Mouse (Mus musculus): ENCODE results near the gene Baz1b.

The Baz1b gene

GRCm38 (mm10) chr5:135236571-135236970 is 49.5 kb downstream of the Baz1b start:
- DNase-seq (ENCODE audit: low spot score) = peak; percentile 42

DNA sequence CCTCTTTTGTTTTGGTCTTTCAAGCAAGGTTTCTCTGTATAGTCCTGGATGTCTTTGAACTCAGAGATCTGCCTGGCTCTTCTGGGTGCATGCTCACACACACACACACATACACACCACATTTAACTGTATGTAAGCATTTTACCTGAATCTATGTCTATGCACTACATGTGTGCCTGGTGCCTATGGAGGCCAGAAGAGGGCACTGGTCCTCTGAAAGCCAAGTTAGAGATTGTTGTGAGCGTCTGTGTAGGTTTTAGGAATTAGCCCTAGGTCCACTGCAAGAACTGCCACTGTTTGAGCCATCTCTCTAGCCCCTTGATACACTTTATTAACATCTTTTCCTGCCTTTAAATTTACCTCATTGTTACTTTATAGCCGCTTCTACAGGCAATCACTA is 51.8 kb downstream of the Baz1b start:
- no peak for DNase-seq (ENCODE audit: low spot score)

DNA sequence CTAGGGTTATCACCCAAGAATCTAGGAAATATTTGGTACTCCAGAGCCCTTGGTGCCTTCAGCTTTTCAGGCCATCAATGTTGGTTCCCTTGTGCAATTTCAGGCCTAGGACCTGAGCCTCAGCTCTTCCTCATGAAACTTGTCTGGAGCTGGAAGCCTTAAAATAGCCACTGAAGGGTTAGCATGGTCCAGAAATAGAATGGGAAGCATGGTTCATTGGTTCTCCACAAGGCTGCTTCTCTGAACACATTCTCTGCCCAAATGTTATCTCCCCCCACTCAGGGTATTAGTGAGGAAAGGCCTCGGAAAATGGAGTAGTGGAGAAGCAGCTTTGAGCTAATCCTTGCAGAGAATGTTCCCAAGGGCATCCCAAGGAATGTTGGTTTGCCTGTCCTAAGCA is 54.4 kb downstream of the Baz1b start:
- DNase-seq (ENCODE audit: low spot score) = no peak

- DNase-seq (ENCODE audit: low spot score) = no peak
These were observed 55.1 kb downstream of the Baz1b start for GRCm38 (mm10) chr5:135242136-135242535.

GRCm38 (mm10) chr5:135242608-135243007 is 55.5 kb downstream of the Baz1b start:
- no peak for DNase-seq (ENCODE audit: low spot score)

- DNase-seq (ENCODE audit: low spot score) = no peak
These were observed 56.1 kb downstream of the Baz1b start for GRCm38 (mm10) chr5:135243166-135243565.

DNA sequence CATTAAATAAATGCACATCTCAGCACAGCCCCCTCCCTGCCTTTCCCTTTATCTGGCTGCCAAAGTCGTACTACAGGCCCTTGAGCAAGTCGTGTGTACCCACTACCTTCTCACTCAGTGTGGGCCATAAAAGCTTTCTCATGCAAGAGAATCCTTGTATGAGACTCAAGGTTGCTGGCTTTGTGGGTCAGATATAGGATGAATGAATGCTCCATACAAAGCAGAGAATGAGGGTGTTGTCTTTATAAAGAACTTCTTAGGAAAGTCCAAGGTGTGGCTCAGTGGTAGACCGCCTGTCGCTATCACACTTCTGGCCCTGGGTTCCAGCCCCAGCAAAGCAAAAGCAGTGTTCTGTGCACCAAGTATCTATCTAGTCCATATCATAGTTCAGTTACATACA is 59.5 kb downstream of the Baz1b start:
- no peak for DNase-seq (ENCODE audit: low spot score)

- no peak for DNase-seq (ENCODE audit: low spot score)
These were observed 60.3 kb downstream of the Baz1b start for GRCm38 (mm10) chr5:135247337-135247736.

DNA sequence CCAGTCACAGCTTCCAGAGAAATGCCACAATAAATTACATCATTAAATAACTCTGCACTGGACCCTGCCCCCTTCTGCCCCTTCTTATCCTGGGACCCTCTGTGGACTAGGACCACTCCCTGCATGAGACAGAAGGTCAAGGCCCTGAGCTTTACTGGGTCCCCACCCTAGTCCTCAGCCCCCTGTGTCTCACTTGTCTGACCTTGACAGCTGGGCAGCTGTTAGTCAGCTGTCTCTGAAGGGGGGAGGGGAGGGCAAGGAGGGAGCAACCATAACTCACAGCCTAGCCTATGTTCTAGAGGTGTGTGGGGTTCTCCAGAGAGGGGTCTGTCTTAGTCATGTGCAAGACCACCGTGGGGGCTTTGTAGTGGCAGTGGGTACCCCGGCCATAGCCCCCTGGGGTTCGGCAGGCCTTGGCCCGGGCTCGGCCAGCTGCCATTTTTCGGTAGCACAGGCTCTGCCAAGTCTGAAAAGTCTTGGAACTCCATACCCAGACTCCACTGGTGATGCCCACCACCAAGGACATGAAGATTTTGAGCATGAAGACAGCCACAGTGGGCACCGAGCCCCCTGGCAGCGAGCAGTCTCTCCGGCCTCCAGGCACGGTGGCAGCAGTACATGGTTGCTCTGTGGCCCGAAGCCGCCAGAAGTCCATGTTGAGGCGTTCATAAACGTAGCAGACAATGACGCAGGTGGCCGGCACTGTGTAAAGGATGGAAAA is 62.1 kb downstream of the Baz1b start:
- no peak for DNase-seq (ENCODE audit: low spot score)

DNA sequence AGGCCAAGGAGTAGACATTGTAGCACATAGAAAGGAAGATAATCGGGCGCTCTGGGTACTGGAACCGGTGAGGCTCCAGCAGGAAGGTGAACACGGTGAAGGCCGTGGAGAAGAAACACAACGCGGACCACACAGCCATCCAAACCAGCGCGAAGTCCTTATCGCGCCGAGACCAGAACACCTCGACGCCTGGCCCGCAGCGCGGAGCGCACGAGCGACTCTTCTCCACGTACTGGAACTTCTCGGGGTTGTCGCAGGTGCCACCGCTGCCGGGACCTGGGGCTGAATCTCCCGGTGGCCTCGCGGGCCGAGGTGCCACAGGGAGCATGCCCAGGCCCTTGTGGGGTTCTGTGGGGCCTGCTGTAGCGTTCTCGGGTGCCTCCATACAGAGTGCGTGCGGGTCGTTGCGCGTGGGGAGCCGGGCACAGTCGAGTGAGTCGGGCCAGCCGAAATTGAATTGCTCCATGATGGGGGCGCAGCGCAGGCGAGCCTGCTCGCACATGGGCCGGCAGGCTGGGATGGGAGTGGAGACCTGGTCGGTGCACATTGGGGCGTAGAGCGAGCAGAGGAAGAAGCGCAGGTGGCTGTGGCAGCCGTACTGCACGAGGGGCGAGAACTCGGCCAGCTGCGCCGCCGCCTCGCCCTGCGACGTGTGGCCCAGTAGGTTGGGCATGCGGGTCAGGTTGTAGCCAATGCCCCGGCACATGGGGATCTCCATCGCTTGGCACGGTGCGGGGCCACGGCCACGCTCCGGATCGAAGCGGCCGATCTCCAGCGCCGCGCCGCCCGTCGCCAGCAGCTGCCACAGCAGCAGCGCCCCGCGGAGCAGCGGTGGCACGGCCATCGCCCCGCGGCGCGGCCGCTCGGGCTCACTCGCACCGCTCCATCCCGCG is 63.4 kb downstream of the Baz1b start:
- DNase-seq (ENCODE audit: low spot score) = no peak

DNA sequence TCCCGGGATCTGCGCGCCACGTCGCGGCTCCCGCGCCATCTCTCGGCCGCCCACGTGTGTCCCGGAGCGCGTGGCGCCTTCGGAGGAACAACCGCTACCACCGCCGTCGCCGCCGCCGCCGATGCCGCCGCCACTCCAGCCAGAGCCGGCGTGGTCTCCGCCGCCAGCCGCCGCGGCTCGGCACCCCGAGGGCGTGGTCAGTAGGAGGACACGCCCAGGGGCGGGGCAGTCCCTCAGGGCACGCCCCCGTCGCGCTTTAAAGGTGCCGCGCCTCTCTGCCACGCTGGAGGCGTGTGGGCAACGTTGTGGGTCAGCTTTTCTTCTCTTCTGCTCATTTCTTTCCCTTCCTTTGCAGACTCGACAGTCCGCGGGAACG is 64.0 kb downstream of the Baz1b start, which contains the start of gene Fzd9:
TSS of gene Fzd9 (minus strand) at position 152 of the 376 bp plus-strand sequence.
- peak; percentile 74 for DNase-seq (ENCODE audit: low spot score)

- no peak for DNase-seq (ENCODE audit: low spot score)
These were observed 66.8 kb downstream of the Baz1b start for GRCm38 (mm10) chr5:135253741-135254401.

GRCm38 (mm10) chr5:135256166-135256565 is 69.1 kb downstream of the Baz1b start:
- DNase-seq (ENCODE audit: low spot score) = no peak

GRCm38 (mm10) chr5:135257559-135257958 is 70.5 kb downstream of the Baz1b start:
- DNase-seq (ENCODE audit: low spot score) = no peak

GRCm38 (mm10) chr5:135258280-135259150 is 71.5 kb downstream of the Baz1b start:
- no peak for DNase-seq (ENCODE audit: low spot score)

- no peak for DNase-seq (ENCODE audit: low spot score)
These were observed 76.9 kb downstream of the Baz1b start for GRCm38 (mm10) chr5:135263866-135264503.

DNA sequence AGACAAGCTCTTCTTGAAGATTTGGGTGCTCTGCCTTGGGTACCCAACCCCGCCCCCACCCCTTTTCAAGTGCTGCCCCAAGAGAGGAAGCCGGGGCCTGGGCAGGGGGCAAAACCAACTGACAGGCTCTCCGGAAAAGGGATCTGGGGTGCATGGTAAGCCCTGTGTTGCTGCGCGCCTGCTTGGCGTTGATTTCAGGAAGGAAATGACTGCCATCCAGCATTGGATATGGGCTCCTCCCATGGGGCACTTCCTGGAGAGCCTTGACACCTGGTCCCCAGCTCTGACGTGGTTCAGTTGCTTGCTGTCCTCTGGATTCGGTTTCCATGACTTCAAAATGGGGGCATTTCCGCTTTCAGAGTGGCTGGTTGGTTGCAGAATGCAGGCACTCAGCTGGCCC is 77.5 kb downstream of the Baz1b start:
- no peak for DNase-seq (ENCODE audit: low spot score)

DNA sequence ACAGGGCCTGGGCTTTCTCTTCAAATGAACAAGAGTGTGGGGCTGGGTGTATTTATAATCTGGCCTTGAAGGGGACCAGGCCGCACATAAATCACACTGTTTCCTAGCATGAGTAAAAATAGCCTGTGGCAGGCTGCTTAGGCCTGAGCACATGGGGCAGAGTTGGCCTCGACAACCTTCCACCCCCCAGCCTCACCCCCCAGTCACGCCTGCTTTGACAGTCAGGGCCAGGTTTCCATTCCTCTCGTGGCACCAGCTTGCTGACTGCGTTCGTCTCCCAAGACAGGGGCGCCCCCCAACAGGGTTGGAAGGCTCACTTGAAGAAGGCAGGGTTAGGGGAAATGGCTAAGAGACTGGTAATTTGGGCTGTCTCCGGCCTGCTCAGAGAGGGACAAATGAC is 82.4 kb downstream of the Baz1b start:
- DNase-seq (ENCODE audit: low spot score) = no peak

DNA sequence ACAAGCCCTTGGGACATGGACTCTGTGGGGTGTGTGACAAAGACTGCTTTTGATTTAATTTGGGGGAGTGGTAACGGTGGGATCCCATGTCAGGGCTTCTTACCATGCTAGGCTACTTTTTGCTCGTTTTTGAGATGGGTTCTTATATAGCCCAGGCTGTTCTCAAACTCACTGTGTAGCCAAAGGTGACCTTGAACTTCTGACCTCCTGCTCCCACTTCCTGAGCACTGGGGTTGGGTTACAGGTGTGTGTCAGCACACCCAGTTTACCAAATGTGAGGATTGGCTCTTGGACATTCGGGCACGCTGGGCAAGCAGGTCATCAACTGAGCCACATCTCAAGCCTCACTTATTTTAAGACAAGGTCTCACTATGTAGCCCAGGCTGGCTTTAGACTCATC is 83.3 kb downstream of the Baz1b start:
- no peak for DNase-seq (ENCODE audit: low spot score)

DNA sequence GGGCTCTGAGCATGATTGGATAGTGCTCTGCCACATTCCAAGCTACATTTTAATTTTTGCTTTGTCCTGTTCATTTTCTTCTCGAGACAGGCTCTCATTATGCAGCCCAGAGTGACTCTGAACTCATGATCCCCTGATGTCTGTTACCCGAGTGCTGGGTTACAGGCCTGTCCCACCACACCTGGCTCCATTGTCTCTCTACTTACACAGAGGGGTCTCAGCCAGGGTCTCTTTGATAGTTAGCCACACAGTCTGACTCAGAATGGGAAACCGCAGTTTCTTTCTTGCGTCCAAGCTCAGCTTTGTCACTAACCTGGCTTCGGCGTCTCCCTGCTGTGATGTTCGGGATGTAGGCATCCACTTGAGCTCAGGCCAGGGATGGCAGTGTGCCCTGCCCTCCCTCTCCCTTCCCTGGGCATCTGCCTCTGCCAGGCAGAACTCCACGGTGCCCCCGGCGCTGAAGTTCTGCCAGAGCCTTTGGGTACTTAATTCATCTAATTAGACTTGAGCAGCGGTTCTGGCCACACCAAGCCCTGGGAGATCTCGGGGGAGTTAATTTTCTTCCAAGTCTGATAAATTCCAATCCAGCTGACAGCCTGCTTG is 84.6 kb downstream of the Baz1b start:
- DNase-seq (ENCODE audit: low spot score) = no peak

Measured in c-Kit-positive CD71-positive TER-119-positive erythroid progenitor cells, embryonic 14.5 days (primary cell).